ENCODE assay signal across 19 mouse cellular contexts in the genomic region with DNA sequence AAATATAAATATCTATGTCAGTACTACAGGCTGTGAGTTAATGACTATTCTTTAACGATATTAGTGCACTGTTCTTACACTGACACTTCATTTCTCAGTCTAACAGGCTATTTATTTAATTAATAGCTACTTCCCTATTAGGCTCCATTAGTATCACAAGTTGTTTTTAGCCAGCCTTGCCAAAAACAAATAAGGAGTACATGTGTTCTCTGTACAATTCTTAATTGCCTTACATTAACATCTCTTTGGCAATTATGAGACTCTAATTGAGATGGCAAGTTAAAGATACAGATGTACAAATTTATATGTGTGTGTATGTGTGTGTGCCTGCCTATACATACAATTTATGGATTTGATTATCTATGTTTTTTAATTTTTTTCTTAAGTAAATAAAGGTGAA.
"Had no signal": no experiment of that assay in that cellular context is flagged by ENCODE, and none has a peak within 500 bp of the region (broad histone marks: within the 10 kb centered on the region; RNA-seq: fewer than 3 reads in every experiment).

No protein-coding gene starts in this region.

- H3K27ac ChIP-seq: midbrain, embryonic 10.5 days; midbrain, embryonic 12.5 days; neural tube, embryonic 13.5 days; neural tube, embryonic 15.5 days had no signal

- H3K4me2 ChIP-seq: lung, embryonic 14.5 days; midbrain, embryonic 12.5 days; neural tube, embryonic 13.5 days; neural tube, embryonic 15.5 days had no signal

- DNase-seq: lung, adult 18-20 months; lung, embryonic 14.5 days; lung, postnatal 10 days; lung, postnatal 4 days; midbrain, embryonic 14.5 days; retina, postnatal 1 day; right cerebral cortex, adult 18-20 months; right cerebral cortex, postnatal 25 days; right cerebral cortex, postnatal 4 days; spleen, adult 18-20 months; thymus, adult 18-20 months; thymus, postnatal 14 days; thymus, postnatal 36 days had no signal

- H3K9me3 ChIP-seq: midbrain, embryonic 10.5 days; midbrain, embryonic 12.5 days; neural tube, embryonic 13.5 days; neural tube, embryonic 15.5 days had no signal

- H3K36me3 ChIP-seq: midbrain, embryonic 10.5 days; midbrain, embryonic 12.5 days; neural tube, embryonic 13.5 days; neural tube, embryonic 15.5 days had no signal

- H3K4me3 ChIP-seq: midbrain, embryonic 10.5 days; midbrain, embryonic 12.5 days; myocyte; neural tube, embryonic 13.5 days; neural tube, embryonic 15.5 days had no signal

- ATAC-seq: midbrain, embryonic 16.5 days had no signal

- H3K9ac ChIP-seq: lung, embryonic 14.5 days; midbrain, embryonic 12.5 days; neural tube, embryonic 13.5 days; neural tube, embryonic 15.5 days had no signal

- H3K27me3 ChIP-seq: midbrain, embryonic 12.5 days; neural tube, embryonic 13.5 days; neural tube, embryonic 15.5 days had no signal

- H3K4me1 ChIP-seq: midbrain, embryonic 10.5 days; midbrain, embryonic 12.5 days; neural tube, embryonic 13.5 days; neural tube, embryonic 15.5 days had no signal
